Mouse (Mus musculus): Measurements from ENCODE around the gene Sipa1l1. TPM values are rescaled to one million over a fixed set of nuclear protein-coding genes. Genes with fewer than 3 reads are reported as not detected.

Sipa1l1 gene
- total and polyA plus RNA-seq, 2 experiments from 2014 or later, result 8.2 to 22.9 TPM

- Histone ChIP-seq H3K9ac (replicated peaks; ENCODE audit: low read length) (no peak overlapping the region), H3K4me2 (ENCODE audit: low read depth, low read length) (no peak overlapping the region), H3K27me3 (ENCODE audit: insufficient read depth, low read length) (no peaks in the 10 kb centered on the region), H3K27ac (no peak overlapping the region), H3K4me3 (ENCODE audit: low read length) (no peak overlapping the region), H3K36me3 (ENCODE audit: insufficient read depth, low read length) (no peaks in the 10 kb centered on the region), H3K9me3 (ENCODE audit: low read length) (no peaks in the 10 kb centered on the region), H3K4me1 (ENCODE audit: insufficient read depth, low read length) (no peaks in the 10 kb centered on the region)
- no peak for ATAC-seq
- 96% methylated on average over 7 of the region's 7 CpGs for WGBS
- DNase-seq (ENCODE audit: low spot score), result no peak
- 0 out of 2 replicates have a peak, but pooled peaks have one; percentile 10 for TF ChIP-seq CTCF (IDR thresholded peaks at IDR 0.05; ENCODE audit: low read depth)
Observed at GRCm38 (mm10) chr12:82293545-82294247, 124.6 kb downstream of the Sipa1l1 start.

- no peak for ATAC-seq
Observed at GRCm38 (mm10) chr12:82294906-82295887, 126.1 kb downstream of the Sipa1l1 start.

GRCm38 (mm10) chr12:82296276-82296675, 127.2 kb downstream of the Sipa1l1 start:
- DNase-seq (ENCODE audit: low spot score) (no peak), ATAC-seq (no peak)
- H3K4me2 ChIP-seq (ENCODE audit: low read depth, low read length), result no peak overlapping the region
- H3K27me3 ChIP-seq (ENCODE audit: insufficient read depth, low read length), result no peaks in the 10 kb centered on the region
- no peak overlapping the region for H3K27ac ChIP-seq
- WGBS, result 92% methylated on average over 2 of the region's 2 CpGs
- H3K36me3 ChIP-seq (ENCODE audit: insufficient read depth, low read length), result no peaks in the 10 kb centered on the region
- H3K9me3 ChIP-seq (ENCODE audit: low read length), result no peaks in the 10 kb centered on the region
- no peak overlapping the region for H3K4me3 ChIP-seq (ENCODE audit: low read length)
- TF ChIP-seq CTCF (IDR thresholded peaks at IDR 0.05; ENCODE audit: low read depth), result no peak
- no peaks in the 10 kb centered on the region for H3K4me1 ChIP-seq (ENCODE audit: insufficient read depth, low read length)
- no peak overlapping the region for H3K9ac ChIP-seq (replicated peaks; ENCODE audit: low read length)

More at GRCm38 (mm10) chr12:82294906-82295887, 126.1 kb downstream of the Sipa1l1 start:
- DNase-seq (ENCODE audit: low spot score), result no peak
- Histone ChIP-seq H3K9ac (replicated peaks; ENCODE audit: low read length) (no peak overlapping the region), H3K4me1 (ENCODE audit: insufficient read depth, low read length) (no peaks in the 10 kb centered on the region), H3K4me3 (ENCODE audit: low read length) (no peak overlapping the region), H3K27me3 (ENCODE audit: insufficient read depth, low read length) (no peaks in the 10 kb centered on the region), H3K27ac (no peak overlapping the region), H3K4me2 (ENCODE audit: low read depth, low read length) (no peak overlapping the region), H3K9me3 (ENCODE audit: low read length) (no peaks in the 10 kb centered on the region), H3K36me3 (ENCODE audit: insufficient read depth, low read length) (no peaks in the 10 kb centered on the region)
- 72% methylated on average over 10 of the region's 10 CpGs for WGBS
- TF ChIP-seq CTCF (IDR thresholded peaks at IDR 0.05; ENCODE audit: low read depth), result no peak

- no peaks in the 10 kb centered on the region for H3K4me1 ChIP-seq (ENCODE audit: insufficient read depth, low read length)
- H3K36me3 ChIP-seq (ENCODE audit: insufficient read depth, low read length), result no peaks in the 10 kb centered on the region
- TF ChIP-seq CTCF (IDR thresholded peaks at IDR 0.05; ENCODE audit: low read depth), result no peak
- WGBS, result 69% methylated on average over 6 of the region's 6 CpGs
- H3K9me3 ChIP-seq (ENCODE audit: low read length), result no peaks in the 10 kb centered on the region
- no peaks in the 10 kb centered on the region for H3K27me3 ChIP-seq (ENCODE audit: insufficient read depth, low read length)
- ATAC-seq (no peak), DNase-seq (ENCODE audit: low spot score) (no peak)
- no peak overlapping the region for H3K27ac ChIP-seq
- no peak overlapping the region for H3K9ac ChIP-seq (replicated peaks; ENCODE audit: low read length)
- no peak overlapping the region for H3K4me2 ChIP-seq (ENCODE audit: low read depth, low read length)
- H3K4me3 ChIP-seq (ENCODE audit: low read length), result no peak overlapping the region
Observed at GRCm38 (mm10) chr12:82297196-82297595, 128.1 kb downstream of the Sipa1l1 start.

DNA sequence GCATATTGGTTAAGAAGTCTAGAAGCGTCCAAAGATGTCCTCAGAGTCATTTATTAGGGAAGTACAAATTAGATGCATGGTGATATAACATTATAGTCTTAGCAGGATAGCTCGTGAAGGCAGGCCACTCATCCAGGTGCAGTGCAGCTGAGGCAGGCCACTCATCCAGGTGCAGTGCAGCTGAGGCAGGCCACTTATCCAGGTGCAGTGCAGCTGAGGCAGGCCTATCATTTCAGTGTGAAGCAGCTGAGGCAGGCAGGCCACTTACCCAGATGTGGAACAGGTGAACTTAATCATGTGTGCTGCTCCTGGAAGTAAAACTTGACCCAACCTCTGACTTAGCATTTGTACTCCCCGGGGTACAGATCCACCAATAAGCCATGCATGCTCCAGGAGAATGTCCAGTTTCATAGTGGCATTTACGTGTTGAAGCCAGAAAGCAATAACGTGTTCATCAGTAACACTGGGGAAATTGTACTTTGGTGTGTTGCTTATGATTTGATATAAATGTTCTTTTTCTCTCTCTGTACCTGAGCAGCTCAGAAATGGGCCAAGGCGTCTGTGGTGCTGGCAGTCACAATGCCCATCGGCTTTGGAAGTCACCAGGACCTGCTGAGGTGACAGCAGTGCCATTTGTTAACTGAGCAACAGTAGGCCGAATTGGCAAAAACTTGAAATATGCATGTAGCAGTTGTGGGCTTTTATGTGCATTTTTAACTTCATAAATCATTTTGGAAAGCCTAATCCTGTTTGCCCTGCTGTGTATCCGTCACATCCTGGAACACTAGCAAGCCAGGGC, 129.7 kb downstream of the Sipa1l1 start:
- DNase-seq (ENCODE audit: low spot score) (no peak), ATAC-seq (no peak)
- no peak for TF ChIP-seq CTCF (IDR thresholded peaks at IDR 0.05; ENCODE audit: low read depth)
- Histone ChIP-seq H3K4me1 (ENCODE audit: insufficient read depth, low read length) (no peaks in the 10 kb centered on the region), H3K4me2 (ENCODE audit: low read depth, low read length) (no peak overlapping the region), H3K36me3 (ENCODE audit: insufficient read depth, low read length) (no peaks in the 10 kb centered on the region), H3K9me3 (ENCODE audit: low read length) (no peaks in the 10 kb centered on the region), H3K27ac (no peak overlapping the region), H3K27me3 (ENCODE audit: insufficient read depth, low read length) (no peaks in the 10 kb centered on the region), H3K9ac (replicated peaks; ENCODE audit: low read length) (no peak overlapping the region), H3K4me3 (ENCODE audit: low read length) (no peak overlapping the region)
- WGBS, result 81% methylated on average over 9 of the region's 9 CpGs

GRCm38 (mm10) chr12:82304140-82304539, 135.0 kb downstream of the Sipa1l1 start:
- TF ChIP-seq CTCF (IDR thresholded peaks at IDR 0.05; ENCODE audit: low read depth), result no peak
- no peaks in the 10 kb centered on the region for H3K4me1 ChIP-seq (ENCODE audit: insufficient read depth, low read length)
- no peak overlapping the region for H3K27ac ChIP-seq
- no peak overlapping the region for H3K9ac ChIP-seq (replicated peaks; ENCODE audit: low read length)
- DNase-seq (ENCODE audit: low spot score) (no peak), ATAC-seq (no peak)
- no peak overlapping the region for H3K4me2 ChIP-seq (ENCODE audit: low read depth, low read length)
- H3K9me3 ChIP-seq (ENCODE audit: low read length), result no peaks in the 10 kb centered on the region
- WGBS, result 70% methylated on average over 2 of the region's 2 CpGs
- H3K27me3 ChIP-seq (ENCODE audit: insufficient read depth, low read length), result no peaks in the 10 kb centered on the region
- no peaks in the 10 kb centered on the region for H3K36me3 ChIP-seq (ENCODE audit: insufficient read depth, low read length)
- no peak overlapping the region for H3K4me3 ChIP-seq (ENCODE audit: low read length)

All from hindbrain, postnatal 0 days (tissue).